Mouse (Mus musculus): Measurements from ENCODE around the gene Pi4k2b. TPM values are rescaled to one million over a fixed set of nuclear protein-coding genes. Genes with fewer than 3 reads are reported as not detected.
A peak's percentile ranks its signal among the peaks of the same experiment; 100 is the strongest.
"Not testable (repeated sequence)": the region's sequence is repeated elsewhere in the genome, so short reads cannot be mapped to it uniquely, and the experiment has no call there.

Gene Pi4k2b
- polyA plus RNA-seq, 1 experiment from 2014 or later = 43.1 TPM

DNA sequence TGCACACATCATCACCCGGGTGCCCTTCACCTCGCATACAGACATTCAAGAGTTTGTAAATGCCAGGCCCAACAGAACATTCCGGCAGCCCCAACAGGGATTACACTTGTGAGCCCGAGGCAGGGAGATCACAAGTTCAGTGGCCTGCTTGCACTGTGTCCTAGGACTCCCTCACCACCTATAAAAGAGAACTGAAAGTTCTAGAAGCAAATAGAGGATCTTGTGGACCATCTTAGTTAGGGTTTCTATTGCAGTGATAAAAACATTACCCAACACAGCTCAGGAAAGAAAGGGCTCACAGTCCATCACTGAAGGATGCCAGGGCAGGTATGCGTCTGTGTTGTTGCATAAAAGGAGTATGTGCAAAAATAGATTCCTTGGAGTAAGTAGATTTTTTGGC lies 32.9 kb downstream of the Pi4k2b start:
- H3K9ac ChIP-seq (ENCODE audit: low read depth, low read length) = no peak overlapping the region
- H3K4me2 ChIP-seq (replicated peaks; ENCODE audit: low read depth) = no peak overlapping the region
- WGBS = 85% methylated on average over 5 of the region's 5 CpGs
- H3K4me3 ChIP-seq (ENCODE audit: low read depth, low read length) = no peak overlapping the region
- no peaks in the 10 kb centered on the region for H3K9me3 ChIP-seq (ENCODE audit: control insufficient read depth)
- TF ChIP-seq CTCF (IDR thresholded peaks at IDR 0.05; ENCODE audit: low read depth) = no peak
- no peaks in the 10 kb centered on the region for H3K4me1 ChIP-seq (replicated peaks; ENCODE audit: control insufficient read depth, insufficient read depth, low read length)
- no peak for ATAC-seq
- peaks cover 3% of the 10 kb centered on the region; the same call in 1 of the 2 replicates for H3K36me3 ChIP-seq (ENCODE audit: control insufficient read depth, insufficient read depth)
- no peak overlapping the region for H3K27ac ChIP-seq (ENCODE audit: low read depth, low read length)
- H3K27me3 ChIP-seq (replicated peaks; ENCODE audit: control insufficient read depth, insufficient read depth, low read length) = no peaks in the 10 kb centered on the region

DNA sequence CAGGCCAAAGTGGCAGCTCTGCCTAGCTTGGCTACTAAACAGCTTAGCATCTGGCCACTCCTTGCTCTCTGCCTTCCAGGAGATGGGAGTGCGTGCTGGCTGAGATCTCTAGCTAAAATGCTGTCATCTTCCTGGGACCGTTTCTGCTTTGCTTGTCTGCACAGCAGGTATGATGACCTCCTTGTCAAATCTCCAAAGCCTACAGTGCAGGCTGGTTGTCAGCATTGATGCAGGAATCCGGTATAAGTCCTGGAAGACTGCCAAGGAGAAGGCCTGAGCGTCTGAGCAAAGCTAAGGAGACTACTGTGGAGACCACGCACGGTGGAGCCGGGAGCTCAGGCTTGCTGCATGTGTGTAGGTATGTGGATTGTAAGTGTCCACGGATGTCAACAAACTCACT lies 33.9 kb downstream of the Pi4k2b start, which contains the start of gene Zcchc4:
Gene Zcchc4, plus strand, starts transcription at position 173 of the 400 bp plus-strand sequence.
- Histone ChIP-seq H3K4me3 (ENCODE audit: low read depth, low read length) (no peak within 1 kb of the TSS), H3K36me3 (ENCODE audit: control insufficient read depth, insufficient read depth) (no peaks in the 10 kb centered on the region; the same call in 1 of the 2 replicates), H3K27ac (ENCODE audit: low read depth, low read length) (no peak within 1 kb of the TSS), H3K4me2 (replicated peaks; ENCODE audit: low read depth) (no peak within 1 kb of the TSS), H3K27me3 (replicated peaks; ENCODE audit: control insufficient read depth, insufficient read depth, low read length) (no peaks in the 10 kb centered on the region), H3K9me3 (ENCODE audit: control insufficient read depth) (no peaks in the 10 kb centered on the region), H3K9ac (ENCODE audit: low read depth, low read length) (no peak within 1 kb of the TSS), H3K4me1 (replicated peaks; ENCODE audit: control insufficient read depth, insufficient read depth, low read length) (no peaks in the 10 kb centered on the region)
- ATAC-seq = no peak
- 70% methylated on average over 8 of the region's 8 CpGs for whole genome bisulfite sequencing
- no peak for TF ChIP-seq CTCF (IDR thresholded peaks at IDR 0.05; ENCODE audit: low read depth)

DNA sequence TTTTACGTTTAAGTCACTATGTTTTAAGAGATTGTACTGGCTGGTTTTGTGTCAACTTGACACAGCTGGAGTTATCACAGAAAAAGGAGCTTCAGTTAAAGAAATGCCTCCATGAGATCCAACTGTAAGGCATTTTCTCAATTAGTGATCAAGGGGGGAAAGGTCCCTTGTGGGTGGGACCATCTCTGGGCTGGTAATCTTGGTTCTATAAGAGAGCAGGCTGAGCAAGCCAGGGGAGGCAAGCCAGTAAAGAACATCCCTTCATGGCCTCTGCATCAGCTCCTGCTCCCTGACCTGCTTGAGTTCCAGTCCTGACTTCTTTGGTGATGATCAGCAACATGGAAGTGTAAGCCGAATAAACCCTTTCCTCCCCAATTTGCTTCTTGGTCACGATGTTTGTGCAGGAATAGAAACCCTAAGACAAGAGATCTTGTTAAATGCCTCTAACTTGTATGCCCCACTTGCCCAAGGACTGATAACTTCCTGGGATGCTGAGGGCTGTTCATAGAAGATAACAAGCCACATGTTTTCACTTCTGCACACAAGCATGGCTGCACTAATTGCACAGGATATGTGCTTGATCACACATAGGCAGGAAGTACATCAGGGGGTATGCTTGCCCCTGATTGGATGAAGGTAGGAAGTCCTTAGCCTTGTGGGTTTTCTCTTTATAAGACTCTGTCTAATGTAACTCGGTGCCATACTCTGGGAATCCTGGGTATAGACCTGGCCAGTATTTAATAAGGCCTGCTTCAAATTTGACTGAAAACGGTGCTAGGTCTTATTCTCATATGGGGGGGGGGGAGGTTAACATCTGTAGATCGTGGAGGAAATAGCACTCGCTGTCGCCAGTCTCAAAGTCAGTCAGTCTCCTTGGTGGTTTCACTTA lies 35.3 kb downstream of the Pi4k2b start:
- WGBS = 88% methylated on average over 8 of the region's 8 CpGs
- not testable (repeated sequence) for H3K36me3 ChIP-seq (ENCODE audit: control insufficient read depth, insufficient read depth); ATAC-seq; H3K9ac ChIP-seq (ENCODE audit: low read depth, low read length); H3K27me3 ChIP-seq (replicated peaks; ENCODE audit: control insufficient read depth, insufficient read depth, low read length); H3K4me3 ChIP-seq (ENCODE audit: low read depth, low read length); H3K4me1 ChIP-seq (replicated peaks; ENCODE audit: control insufficient read depth, insufficient read depth, low read length); H3K9me3 ChIP-seq (ENCODE audit: control insufficient read depth); H3K4me2 ChIP-seq (replicated peaks; ENCODE audit: low read depth); H3K27ac ChIP-seq (ENCODE audit: low read depth, low read length)

DNA sequence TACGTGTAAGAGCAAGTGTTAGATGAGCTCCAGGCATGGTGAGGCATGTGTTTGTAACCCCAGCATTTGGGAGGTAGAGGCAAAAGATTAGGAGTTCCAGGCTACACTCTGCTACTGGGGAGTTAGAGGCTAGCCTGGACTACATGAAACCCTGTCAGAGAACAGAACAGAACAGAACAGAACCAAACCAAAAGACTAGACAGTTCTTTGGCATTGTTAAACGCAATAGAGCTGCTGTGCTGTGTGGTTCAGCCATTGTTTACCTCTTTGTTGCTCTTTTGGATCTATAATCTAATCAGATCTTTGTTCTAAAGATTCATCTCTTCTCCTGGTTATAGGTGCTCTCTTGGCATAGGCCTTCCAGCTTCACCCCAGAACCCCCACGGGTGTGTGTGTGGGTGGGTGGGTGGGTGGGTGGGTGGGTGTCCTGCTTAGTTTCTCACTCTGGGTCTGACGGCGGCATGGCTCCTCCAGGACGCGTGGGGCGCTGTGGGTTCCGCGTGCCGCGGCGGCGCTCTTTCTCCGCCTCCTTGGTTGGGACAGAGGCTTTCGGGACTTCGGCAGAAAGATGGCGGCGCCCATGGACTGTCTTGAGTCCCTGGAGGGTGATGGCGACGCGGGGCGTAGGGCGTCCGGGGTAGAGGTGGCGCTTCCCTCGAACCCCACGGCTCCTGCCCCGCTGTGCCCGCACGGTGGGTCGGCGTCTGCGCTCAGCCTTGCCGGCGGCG lies 41.3 kb downstream of the Pi4k2b start:
- peak; percentile 90 for ATAC-seq
- Histone ChIP-seq H3K9ac (ENCODE audit: low read depth, low read length) (peak overlapping the region; percentile 73), H3K27me3 (replicated peaks; ENCODE audit: control insufficient read depth, insufficient read depth, low read length) (no peaks in the 10 kb centered on the region), H3K4me1 (replicated peaks; ENCODE audit: control insufficient read depth, insufficient read depth, low read length) (no peaks in the 10 kb centered on the region), H3K4me2 (replicated peaks; ENCODE audit: low read depth) (peak overlapping the region; percentile 74), H3K4me3 (ENCODE audit: low read depth, low read length) (peak overlapping the region; percentile 96), H3K9me3 (ENCODE audit: control insufficient read depth) (no peaks in the 10 kb centered on the region), H3K36me3 (ENCODE audit: control insufficient read depth, insufficient read depth) (peaks cover 5% of the 10 kb centered on the region; the same call in 1 of the 2 replicates), H3K27ac (ENCODE audit: low read depth, low read length) (peak overlapping the region; percentile 64)
- 4% methylated on average over 37 of the region's 37 CpGs for WGBS
- TF ChIP-seq CTCF (IDR thresholded peaks at IDR 0.05; ENCODE audit: low read depth) = peak; percentile 83

DNA sequence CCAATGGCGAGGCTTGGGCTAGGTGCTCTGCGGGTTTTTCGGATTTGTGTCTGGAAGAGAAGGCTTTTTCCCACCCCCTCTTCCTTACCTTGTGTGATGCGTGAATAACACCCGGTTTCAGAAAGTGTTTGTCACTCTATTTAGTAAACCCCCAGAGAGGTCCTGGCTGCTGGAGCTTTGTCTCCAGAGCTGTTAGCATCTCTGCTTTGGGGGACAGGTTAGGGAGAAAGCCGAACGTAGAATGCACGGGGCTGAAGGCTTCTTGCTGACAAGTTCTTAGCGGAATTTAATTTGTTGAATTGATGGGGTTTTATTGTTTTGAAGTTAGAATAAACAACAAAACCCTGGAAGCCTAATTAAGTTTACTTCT lies 41.9 kb downstream of the Pi4k2b start:
- Histone ChIP-seq H3K4me2 (replicated peaks; ENCODE audit: low read depth) (peak overlapping the region; percentile 74), H3K9ac (ENCODE audit: low read depth, low read length) (peak overlapping the region; percentile 73), H3K27me3 (replicated peaks; ENCODE audit: control insufficient read depth, insufficient read depth, low read length) (no peaks in the 10 kb centered on the region), H3K27ac (ENCODE audit: low read depth, low read length) (peak overlapping the region; percentile 64), H3K4me3 (ENCODE audit: low read depth, low read length) (peak overlapping the region; percentile 96), H3K4me1 (replicated peaks; ENCODE audit: control insufficient read depth, insufficient read depth, low read length) (no peaks in the 10 kb centered on the region), H3K36me3 (ENCODE audit: control insufficient read depth, insufficient read depth) (peaks cover 8% of the 10 kb centered on the region; the same call in 1 of the 2 replicates), H3K9me3 (ENCODE audit: control insufficient read depth) (no peaks in the 10 kb centered on the region)
- peak; percentile 37 for ATAC-seq
- under 1% methylated on average over 9 of the region's 9 CpGs for WGBS
- TF ChIP-seq CTCF (IDR thresholded peaks at IDR 0.05; ENCODE audit: low read depth) = no peak

DNA sequence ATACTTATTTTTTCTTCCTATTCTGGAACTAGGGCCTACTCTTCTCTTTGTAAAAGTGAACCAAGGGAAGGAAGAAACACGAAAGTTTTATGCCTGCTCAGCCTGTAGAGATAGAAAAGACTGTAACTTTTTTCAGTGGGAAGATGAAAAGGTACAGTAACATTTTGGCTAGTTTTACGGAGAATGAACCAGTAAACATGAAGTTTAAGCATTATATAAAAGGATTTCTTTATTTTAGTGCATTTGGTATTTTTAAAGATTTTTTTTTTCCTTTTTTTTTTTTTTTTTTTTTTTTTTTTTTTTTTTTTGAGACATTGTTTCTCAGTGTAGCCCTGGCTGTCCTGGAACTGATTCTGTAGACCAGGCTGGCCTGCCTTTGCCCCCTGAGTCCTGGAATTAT lies 42.6 kb downstream of the Pi4k2b start:
- Histone ChIP-seq H3K27me3 (replicated peaks; ENCODE audit: control insufficient read depth, insufficient read depth, low read length) (no peaks in the 10 kb centered on the region), H3K27ac (ENCODE audit: low read depth, low read length) (no peak overlapping the region), H3K36me3 (ENCODE audit: control insufficient read depth, insufficient read depth) (peaks cover 13% of the 10 kb centered on the region; the same call in 1 of the 2 replicates), H3K4me2 (replicated peaks; ENCODE audit: low read depth) (peak overlapping the region; percentile 74; the same call in 1 of the 2 replicates), H3K4me1 (replicated peaks; ENCODE audit: control insufficient read depth, insufficient read depth, low read length) (no peaks in the 10 kb centered on the region), H3K9ac (ENCODE audit: low read depth, low read length) (no peak overlapping the region), H3K4me3 (ENCODE audit: low read depth, low read length) (0 out of 2 replicates have a peak overlapping the region, but pooled peaks have one; percentile 96), H3K9me3 (ENCODE audit: control insufficient read depth) (no peaks in the 10 kb centered on the region)
- ATAC-seq = no peak
- WGBS = 86% methylated on average over 2 of the region's 2 CpGs
- TF ChIP-seq CTCF (IDR thresholded peaks at IDR 0.05; ENCODE audit: low read depth) = no peak

Measured in intestine, postnatal 0 days (tissue).